In genomic region chr5:100246709-100247108, GRCm38 (mm10) we compare ENCODE assay signal across 17 mouse cellular contexts.
"Had no signal": no experiment of that assay in that cellular context is flagged by ENCODE, and none has a peak within 500 bp of the region (broad histone marks: within the 10 kb centered on the region; RNA-seq: fewer than 3 reads in every experiment).

No protein-coding gene starts in this region.

- H3K4me2 ChIP-seq: liver, embryonic 13.5 days; lung, embryonic 15.5 days; neural tube, embryonic 15.5 days had no signal

- H3K36me3 ChIP-seq: liver, embryonic 13.5 days; lung, embryonic 15.5 days; neural tube, embryonic 15.5 days had no signal

- H3K27me3 ChIP-seq: liver, embryonic 13.5 days; lung, embryonic 15.5 days; neural tube, embryonic 15.5 days had no signal

- H3K9ac ChIP-seq: liver, embryonic 13.5 days; liver, postnatal 0 days; lung, embryonic 15.5 days; neural tube, embryonic 15.5 days had no signal

- H3K27ac ChIP-seq: kidney, postnatal 0 days; left cerebral cortex, adult 2 months; liver, embryonic 13.5 days; lung, embryonic 15.5 days; macrophage; neural tube, embryonic 15.5 days had no signal

- ATAC-seq: inflammation-experienced regulatory T-cells, adult 6 months; intestine, postnatal 0 days; liver, postnatal 0 days had no signal

- DNase-seq: kidney, adult 9 months; kidney, postnatal 4 days; liver; liver, embryonic 13.5 days; liver, postnatal 0 days; lung, postnatal 14 days; right cerebral cortex, adult 18-20 months; right cerebral cortex, postnatal 25 days; thymus, adult 2 months; thymus, postnatal 25 days had no signal

- H3K9me3 ChIP-seq: lung, embryonic 15.5 days; neural tube, embryonic 15.5 days had no signal

- H3K4me3 ChIP-seq: left cerebral cortex, adult 2 months; liver, embryonic 13.5 days; lung, embryonic 15.5 days; neural tube, embryonic 15.5 days had no signal

- H3K4me1 ChIP-seq: liver, embryonic 13.5 days; lung, embryonic 15.5 days; neural tube, embryonic 15.5 days had no signal
